Comparison of ENCODE assay signal across 8 mouse cellular contexts in the genomic region with DNA sequence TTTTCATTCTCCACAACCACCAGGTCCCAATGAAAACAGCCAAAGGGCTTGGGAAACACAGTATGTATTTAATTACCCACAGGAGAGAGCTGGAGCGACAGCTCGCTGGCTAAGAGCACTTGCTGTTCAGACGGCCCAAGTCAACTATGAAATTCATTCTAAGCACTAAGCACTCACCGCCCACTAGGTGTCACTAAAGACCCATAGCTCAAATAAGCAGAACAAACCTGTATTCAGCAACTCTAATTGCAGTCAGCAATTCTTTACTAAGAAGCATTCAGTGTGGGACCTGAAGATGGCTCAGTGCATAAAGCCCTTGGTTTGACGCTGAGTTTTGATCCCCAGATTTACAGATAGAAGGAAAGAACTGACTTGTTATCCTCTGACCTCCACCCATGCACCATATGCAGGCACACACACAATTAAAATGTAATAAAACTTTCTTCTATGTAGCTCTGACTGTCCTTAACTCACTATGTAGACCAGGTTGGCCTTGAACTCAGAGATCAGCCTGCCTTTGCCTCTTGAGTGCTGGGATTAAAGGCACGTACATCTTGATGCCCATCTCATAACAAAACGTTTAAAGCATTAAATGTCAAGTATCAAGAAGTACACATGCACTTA. TPM values are rescaled to one million over a fixed set of nuclear protein-coding genes. Genes with fewer than 3 reads are reported as not detected.
DNase-seq lines count a peak whose midpoint lies in the region; ATAC-seq and TF ChIP-seq lines count a peak whose summit lies in the region.

No protein-coding gene starts in this region.

- WGBS in forebrain, embryonic 10.5 days = 21% methylated on average over 7 of the region's 7 CpGs
- WGBS in lung, embryonic 16.5 days = 16% methylated on average over 7 of the region's 7 CpGs

- no peak overlapping the region for H3K9ac ChIP-seq in lung, embryonic 16.5 days (ENCODE audit: low read length)

- peak; percentile 87 for TF ChIP-seq CTCF in G1E (IDR thresholded peaks at IDR 0.05; ENCODE audit: low read depth, low read length)
- TF ChIP-seq CTCF in layer of hippocampus, adult 2 months (conservative IDR thresholded peaks at IDR 0.05) = peak; percentile 98

- H3K36me3 ChIP-seq in G1E (replicated peaks) = peaks cover 37% of the 10 kb centered on the region
- H3K36me3 ChIP-seq in forebrain, embryonic 10.5 days (replicated peaks) = peaks cover 31% of the 10 kb centered on the region
- peaks cover 18% of the 10 kb centered on the region for H3K36me3 ChIP-seq in lung, embryonic 16.5 days (ENCODE audit: control insufficient read depth, insufficient read depth, low read length)

- no peaks in the 10 kb centered on the region for H3K9me3 ChIP-seq in G1E (replicated peaks)
- no peaks in the 10 kb centered on the region for H3K9me3 ChIP-seq in forebrain, embryonic 10.5 days
- no peaks in the 10 kb centered on the region for H3K9me3 ChIP-seq in lung, embryonic 16.5 days (ENCODE audit: control insufficient read depth, low read length)

- peak; percentile 49 for DNase-seq in G1E (ENCODE audit: low spot score)
- DNase-seq in brain, embryonic 18.5 days (ENCODE audit: low read depth, low spot score) = peak; percentile 70
- peak; percentile 55 for DNase-seq in forebrain, embryonic 10.5 days (ENCODE audit: extremely low spot score, low spot score)
- DNase-seq in layer of hippocampus, adult 2 months (ENCODE audit: low spot score in 2 of 2) = peak; percentile 77 to 82
- peak; percentile 68 for DNase-seq in retina, adult 2 months (ENCODE audit: low read depth, low spot score)
- peak; percentile 23 to 41 for DNase-seq in thymus, postnatal 36 days

- no peak overlapping the region for H3K4me3 ChIP-seq in G1E (ENCODE audit: low read depth, low read length)
- H3K4me3 ChIP-seq in forebrain, embryonic 10.5 days = no peak overlapping the region
- no peak overlapping the region for H3K4me3 ChIP-seq in layer of hippocampus, adult 2 months
- H3K4me3 ChIP-seq in lung, embryonic 16.5 days (ENCODE audit: low read length) = no peak overlapping the region

- H3K4me1 ChIP-seq in G1E (ENCODE audit: insufficient read depth, low read depth, low read length) = peaks cover 2% of the 10 kb centered on the region; the same call in 1 of the 2 replicates
- H3K4me1 ChIP-seq in forebrain, embryonic 10.5 days = peaks cover 6% of the 10 kb centered on the region
- no peaks in the 10 kb centered on the region for H3K4me1 ChIP-seq in lung, embryonic 16.5 days (replicated peaks; ENCODE audit: control insufficient read depth, insufficient read depth, low read length)

- peaks cover 14% of the 10 kb centered on the region for H3K27me3 ChIP-seq in G1E (ENCODE audit: insufficient read depth, low read length)
- no peaks in the 10 kb centered on the region for H3K27me3 ChIP-seq in forebrain, embryonic 10.5 days (ENCODE audit: poor library complexity, severe bottlenecking)
- no peaks in the 10 kb centered on the region for H3K27me3 ChIP-seq in lung, embryonic 16.5 days (ENCODE audit: control insufficient read depth, insufficient read depth, low read depth, low read length)

- H3K27ac ChIP-seq in forebrain, embryonic 10.5 days = no peak overlapping the region
- no peak overlapping the region for H3K27ac ChIP-seq in layer of hippocampus, adult 2 months
- H3K27ac ChIP-seq in lung, embryonic 16.5 days (ENCODE audit: low read length) = no peak overlapping the region

- ATAC-seq in G1E (ENCODE audit: extremely low read depth, insufficient number of reproducible peaks, low FRiP score, poor library complexity, severe bottlenecking) = peak; percentile 64
- ATAC-seq in hematopoietic stem cell, adult 5-6 weeks (replicated peaks in 1 of 2; ENCODE audit: insufficient read depth in 1 of 2, low FRiP score in 2 of 2, low TSS enrichment in 1 of 2, low read depth in 1 of 2, poor library complexity in 2 of 2, severe bottlenecking in 2 of 2) = peak; percentile 90 to 91
- peak; percentile 71; the same call in 1 of the 2 replicates for ATAC-seq in lung, embryonic 16.5 days (ENCODE audit: low read depth)

- H3K4me2 ChIP-seq in lung, embryonic 16.5 days (ENCODE audit: low read depth, low read length) = no peak overlapping the region

RNA-seq across cellular contexts. Expression of a gene that starts 12.7 kb away (rescaled TPM):
- total RNA-seq in G1E (2014; fragmentation: Nextera tagmentation) (32.2 and 34.1 TPM in 2 replicates), G1E (2017) (70.5 and 75.5 TPM in 2 replicates)
- polyA plus RNA-seq in G1E (2012) = 13.9 and 16.1 TPM in 2 replicates
- polyA plus RNA-seq in forebrain, embryonic 10.5 days (2016; fragmentation: Nextera tagmentation; extraction: Ambion mirVana) = 51.3 and 54.1 TPM in 2 replicates
- 41.8 and 51.4 TPM in 2 replicates for total RNA-seq in hematopoietic stem cell, adult 5-6 weeks (2017)
- total RNA-seq in layer of hippocampus, adult 2 months (2021) = 10 to 100 TPM; 12.5 to 12.9 TPM
- 36.5 and 37.0 TPM in 2 replicates for polyA plus RNA-seq in lung, embryonic 16.5 days (2015; fragmentation: Nextera tagmentation; extraction: Ambion mirVana)

RNA-seq across cellular contexts. Expression of a gene that starts 29.7 kb away (rescaled TPM):
- 1.6 and 4.6 TPM in 2 replicates for total RNA-seq in G1E (2014; fragmentation: Nextera tagmentation)
- total RNA-seq in G1E (2017) = 3.0 and 3.8 TPM in 2 replicates
- polyA plus RNA-seq in G1E (2012) = 1.9 and 2.2 TPM in 2 replicates
- polyA plus RNA-seq in forebrain, embryonic 10.5 days (2016; fragmentation: Nextera tagmentation; extraction: Ambion mirVana) = 1.5 and 2.0 TPM in 2 replicates
- total RNA-seq in hematopoietic stem cell, adult 5-6 weeks (2017) = 0.30 TPM in 1 of 2 replicates, not detected in the other
- 10 to 100 TPM; 74.1 to 74.9 TPM for total RNA-seq in layer of hippocampus, adult 2 months (2021)
- polyA plus RNA-seq in lung, embryonic 16.5 days (2015; fragmentation: Nextera tagmentation; extraction: Ambion mirVana) = 2.4 and 2.5 TPM in 2 replicates

Comparison
In these comparisons a context has a peak if more than half of its experiments do, and no peak if none do; other contexts are left out.
1. RNA of a gene that starts 29.7 kb away (total RNA-seq): 74.1 to 74.9 TPM in layer of hippocampus, adult 2 months; 1.6 to 4.6 TPM in G1E and 0.30 TPM in hematopoietic stem cell, adult 5-6 weeks; every median in the first group is over 10 times any median in the second.
2. Peak in every context shown above with its lines, with median percentiles within 50 percentile points of each other: ATAC-seq and DNase-seq.